Mouse (Mus musculus): ENCODE results near the gene Ern2.

DNA sequence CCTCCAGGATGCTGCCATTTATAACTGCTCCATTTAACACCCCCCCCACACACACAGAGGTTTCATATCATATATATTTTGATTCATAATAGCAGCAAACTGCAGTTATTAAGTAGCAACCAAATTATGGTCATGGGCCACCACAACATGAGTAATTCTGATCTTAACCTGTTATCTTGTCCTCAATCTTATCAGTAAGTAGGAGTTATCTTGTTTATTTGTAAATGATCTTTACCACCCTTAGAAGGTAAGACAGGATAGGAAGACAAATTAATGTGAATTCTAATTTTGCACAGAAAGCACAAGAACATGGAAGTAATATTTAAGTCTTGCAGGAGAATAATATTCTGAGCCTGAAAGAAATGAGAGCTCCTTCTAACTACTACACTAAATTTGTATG lies 54.2 kb downstream of the Ern2 start:
- TF ChIP-seq CTCF (IDR thresholded peaks at IDR 0.05) (no peak), EP300 (IDR thresholded peaks at IDR 0.05) (no peak)
